Mouse (Mus musculus): Measurements from ENCODE around the gene Eml4. TPM values are rescaled to one million over a fixed set of nuclear protein-coding genes. Genes with fewer than 3 reads are reported as not detected.

Eml4 gene
- polyA plus RNA-seq, 1 experiment from 2014 or later, result 13.4 TPM

- no peak for ATAC-seq
- no peak overlapping the region for H3K4me2 ChIP-seq (replicated peaks; ENCODE audit: low read depth, low read length)
- no peaks in the 10 kb centered on the region for H3K27me3 ChIP-seq (replicated peaks; ENCODE audit: insufficient read depth, low read length)
- H3K27ac ChIP-seq (ENCODE audit: low read length), result no peak overlapping the region
- TF ChIP-seq EP300 (IDR thresholded peaks at IDR 0.05) (no peak), CTCF (IDR thresholded peaks at IDR 0.05) (no peak)
- no peak overlapping the region for H3K4me3 ChIP-seq (ENCODE audit: low read depth, low read length)
- no peaks in the 10 kb centered on the region for H3K9me3 ChIP-seq (ENCODE audit: low read length)
- DNase-seq (ENCODE audit: low spot score), result no peak
- WGBS, result 64% methylated on average over 4 of the region's 4 CpGs
- no peak overlapping the region for H3K9ac ChIP-seq (replicated peaks; ENCODE audit: low read depth)
- H3K4me1 ChIP-seq (ENCODE audit: insufficient read depth, low read depth, low read length), result 0 out of 2 replicates have a peak, but pooled peaks cover 8% of the 10 kb centered on the region
- H3K36me3 ChIP-seq (ENCODE audit: insufficient read depth, low read length), result no peaks in the 10 kb centered on the region
Measured at GRCm38 (mm10) chr17:83308451-83308850, 42.3 kb upstream of the Eml4 start.

GRCm38 (mm10) chr17:83309243-83309642 is 41.5 kb upstream of the Eml4 start:
- no peak for TF ChIP-seq CTCF (IDR thresholded peaks at IDR 0.05)
- no peak for TF ChIP-seq EP300 (IDR thresholded peaks at IDR 0.05)
- ATAC-seq (no peak), DNase-seq (ENCODE audit: low spot score) (no peak)
- Histone ChIP-seq H3K27me3 (replicated peaks; ENCODE audit: insufficient read depth, low read length) (no peaks in the 10 kb centered on the region), H3K4me1 (ENCODE audit: insufficient read depth, low read depth, low read length) (0 out of 2 replicates have a peak, but pooled peaks cover 8% of the 10 kb centered on the region), H3K9ac (replicated peaks; ENCODE audit: low read depth) (no peak overlapping the region), H3K4me3 (ENCODE audit: low read depth, low read length) (no peak overlapping the region), H3K36me3 (ENCODE audit: insufficient read depth, low read length) (no peaks in the 10 kb centered on the region), H3K27ac (ENCODE audit: low read length) (no peak overlapping the region), H3K4me2 (replicated peaks; ENCODE audit: low read depth, low read length) (no peak overlapping the region), H3K9me3 (ENCODE audit: low read length) (no peaks in the 10 kb centered on the region)
- 48% methylated on average over 1 of the region's 1 CpGs for WGBS

- Histone ChIP-seq H3K9me3 (ENCODE audit: low read length) (no peaks in the 10 kb centered on the region), H3K27ac (ENCODE audit: low read length) (no peak overlapping the region; the same call in 1 of the 2 replicates), H3K9ac (replicated peaks; ENCODE audit: low read depth) (no peak overlapping the region), H3K36me3 (ENCODE audit: insufficient read depth, low read length) (no peaks in the 10 kb centered on the region), H3K4me1 (ENCODE audit: insufficient read depth, low read depth, low read length) (0 out of 2 replicates have a peak, but pooled peaks cover 7% of the 10 kb centered on the region), H3K4me3 (ENCODE audit: low read depth, low read length) (no peak overlapping the region), H3K4me2 (replicated peaks; ENCODE audit: low read depth, low read length) (no peak overlapping the region), H3K27me3 (replicated peaks; ENCODE audit: insufficient read depth, low read length) (no peaks in the 10 kb centered on the region)
- no peak for TF ChIP-seq EP300 (IDR thresholded peaks at IDR 0.05)
- TF ChIP-seq CTCF (IDR thresholded peaks at IDR 0.05), result no peak
- ATAC-seq (peak; percentile 23; the same call in 1 of the 2 replicates), DNase-seq (ENCODE audit: low spot score) (peak; percentile 80)
- WGBS, result 58% methylated on average over 5 of the region's 5 CpGs
Measured at GRCm38 (mm10) chr17:83311806-83312205, 38.9 kb upstream of the Eml4 start.

GRCm38 (mm10) chr17:83312244-83312918 is 38.4 kb upstream of the Eml4 start:
- Histone ChIP-seq H3K27me3 (replicated peaks; ENCODE audit: insufficient read depth, low read length) (no peaks in the 10 kb centered on the region), H3K9ac (replicated peaks; ENCODE audit: low read depth) (no peak overlapping the region), H3K36me3 (ENCODE audit: insufficient read depth, low read length) (no peaks in the 10 kb centered on the region), H3K27ac (ENCODE audit: low read length) (peak overlapping the region; percentile 66), H3K9me3 (ENCODE audit: low read length) (no peaks in the 10 kb centered on the region), H3K4me1 (ENCODE audit: insufficient read depth, low read depth, low read length) (0 out of 2 replicates have a peak, but pooled peaks cover 3% of the 10 kb centered on the region), H3K4me2 (replicated peaks; ENCODE audit: low read depth, low read length) (peak overlapping the region; percentile 48), H3K4me3 (ENCODE audit: low read depth, low read length) (no peak overlapping the region)
- TF ChIP-seq CTCF (IDR thresholded peaks at IDR 0.05), result no peak
- peak; percentile 44; the same call in 1 of the 2 replicates for TF ChIP-seq EP300 (IDR thresholded peaks at IDR 0.05)
- ATAC-seq (peak; percentile 89), DNase-seq (ENCODE audit: low spot score) (peak; percentile 90)
- WGBS, result 1% methylated on average over 15 of the region's 15 CpGs

- H3K4me2 ChIP-seq (replicated peaks; ENCODE audit: low read depth, low read length), result 0 out of 2 replicates have a peak overlapping the region, but pooled peaks have one; percentile 5
Measured at GRCm38 (mm10) chr17:83313046-83313689, 37.6 kb upstream of the Eml4 start.

GRCm38 (mm10) chr17:83315476-83315875 is 35.3 kb upstream of the Eml4 start:
- H3K9me3 ChIP-seq (ENCODE audit: low read length), result no peaks in the 10 kb centered on the region
- H3K36me3 ChIP-seq (ENCODE audit: insufficient read depth, low read length), result no peaks in the 10 kb centered on the region
- no peak overlapping the region for H3K4me2 ChIP-seq (replicated peaks; ENCODE audit: low read depth, low read length)
- 31% methylated on average over 4 of the region's 4 CpGs for WGBS
- H3K9ac ChIP-seq (replicated peaks; ENCODE audit: low read depth), result no peak overlapping the region
- DNase-seq (ENCODE audit: low spot score) (peak; percentile 21), ATAC-seq (no peak)
- H3K27ac ChIP-seq (ENCODE audit: low read length), result peak overlapping the region; percentile 51
- no peaks in the 10 kb centered on the region for H3K27me3 ChIP-seq (replicated peaks; ENCODE audit: insufficient read depth, low read length)
- H3K4me3 ChIP-seq (ENCODE audit: low read depth, low read length), result no peak overlapping the region
- TF ChIP-seq CTCF (IDR thresholded peaks at IDR 0.05), result no peak
- TF ChIP-seq EP300 (IDR thresholded peaks at IDR 0.05), result peak; percentile 41; the same call in 1 of the 2 replicates
- 0 out of 2 replicates have a peak, but pooled peaks cover 7% of the 10 kb centered on the region for H3K4me1 ChIP-seq (ENCODE audit: insufficient read depth, low read depth, low read length)

More at GRCm38 (mm10) chr17:83313046-83313689, 37.6 kb upstream of the Eml4 start:
- DNase-seq (ENCODE audit: low spot score) (peak; percentile 15), ATAC-seq (peak; percentile 18; the same call in 1 of the 2 replicates)
- Histone ChIP-seq H3K27ac (ENCODE audit: low read length) (0 out of 2 replicates have a peak overlapping the region, but pooled peaks have one; percentile 20), H3K9me3 (ENCODE audit: low read length) (no peaks in the 10 kb centered on the region), H3K36me3 (ENCODE audit: insufficient read depth, low read length) (no peaks in the 10 kb centered on the region), H3K9ac (replicated peaks; ENCODE audit: low read depth) (no peak overlapping the region), H3K4me1 (ENCODE audit: insufficient read depth, low read depth, low read length) (0 out of 2 replicates have a peak, but pooled peaks cover 7% of the 10 kb centered on the region), H3K4me3 (ENCODE audit: low read depth, low read length) (no peak overlapping the region), H3K27me3 (replicated peaks; ENCODE audit: insufficient read depth, low read length) (no peaks in the 10 kb centered on the region)
- 38% methylated on average over 8 of the region's 8 CpGs for WGBS
- TF ChIP-seq CTCF (IDR thresholded peaks at IDR 0.05) (no peak), EP300 (IDR thresholded peaks at IDR 0.05) (no peak)

Data from lung, postnatal 0 days (tissue).